Mouse (Mus musculus) frontal cortex, postnatal 14 days (tissue): ENCODE results near the gene Gpn2.

ENCODE experiments used
- DNase-seq, 2 experiments: peaks; one replicate each; pipeline ENCODE4 v3.0.0; 2022; ENCODE audit warnings: low spot score in 2 of 2

Gene Gpn2

GRCm38 (mm10) chr4:133584059-133584951 lies at the start of gene Gpn2:
Gene Gpn2 (plus strand): TSS chr4:133584362.
- peak; percentile 56 to 79 for DNase-seq

GRCm38 (mm10) chr4:133536081-133536480 lies 48.1 kb upstream of the Gpn2 start:
- no peak for DNase-seq

DNA sequence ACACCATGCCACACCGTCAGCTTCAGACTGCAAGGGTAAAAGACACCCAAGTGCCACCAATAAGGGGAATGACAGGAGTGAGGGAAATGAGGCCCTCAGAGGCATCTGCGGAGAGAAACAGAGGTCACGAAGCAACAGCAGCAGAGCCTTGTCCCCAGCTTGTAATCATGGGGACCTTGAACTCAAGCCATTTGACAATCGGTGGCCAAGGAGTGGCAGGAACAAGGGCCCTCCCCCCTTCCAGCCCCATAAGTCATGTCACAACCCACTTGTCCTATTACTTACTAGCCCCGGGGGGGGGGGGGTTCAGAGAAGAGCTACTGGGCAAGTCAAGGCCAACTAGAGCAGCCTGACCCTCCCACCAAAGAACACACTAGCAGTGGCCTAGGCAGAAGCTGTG lies 47.5 kb upstream of the Gpn2 start:
- DNase-seq, result no peak

DNA sequence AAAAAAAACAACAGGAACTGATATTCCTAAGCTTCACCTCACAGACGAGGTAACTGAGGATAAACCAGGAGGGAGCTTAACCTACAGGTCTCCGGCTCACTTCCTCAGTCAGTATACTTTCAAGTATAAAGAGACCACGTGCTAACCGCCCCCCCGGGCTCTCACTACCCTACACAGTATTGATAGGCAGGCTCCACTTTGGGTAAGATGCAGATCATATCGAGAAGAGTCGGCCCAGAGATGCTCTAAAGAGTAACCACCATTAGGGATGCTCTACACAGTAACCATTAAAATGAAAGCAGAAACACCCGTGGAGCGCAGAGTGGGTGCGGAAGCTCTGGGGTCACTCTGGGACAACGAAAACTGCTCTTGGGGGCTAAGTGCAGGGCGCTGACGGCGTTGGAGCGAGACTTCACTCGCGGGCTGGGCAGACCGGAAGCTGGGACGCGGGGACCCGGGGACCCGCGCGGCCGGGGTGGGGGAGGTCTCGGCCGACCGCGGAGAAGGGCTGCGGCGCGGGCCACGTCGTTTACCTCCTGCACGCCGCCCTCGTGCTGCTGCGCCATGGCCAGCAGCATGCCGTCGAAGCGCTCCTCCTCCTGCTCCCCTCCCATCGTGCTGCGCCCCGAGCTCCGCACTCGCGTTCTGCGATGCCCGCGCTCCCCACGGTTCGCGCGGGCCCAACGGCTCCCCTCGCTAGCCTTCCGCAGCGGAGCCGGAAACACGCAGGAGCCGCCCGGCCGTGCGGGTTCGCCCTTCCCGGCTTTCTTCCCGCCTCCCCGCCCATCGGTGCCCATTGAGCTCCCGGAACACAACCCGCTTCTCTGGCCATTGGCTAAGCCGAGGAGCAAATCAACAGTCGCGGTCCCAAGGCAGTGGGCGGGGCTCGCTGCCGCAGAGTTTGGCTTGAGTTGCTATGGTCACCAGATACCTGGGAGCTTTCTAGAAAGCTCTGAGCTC lies 38.6 kb upstream of the Gpn2 start, which contains the start of gene Nudc:
Gene Nudc, minus strand, starts transcription at position 725 of the 960 bp plus-strand sequence.
- peak; percentile 92 to 95 for DNase-seq

GRCm38 (mm10) chr4:133552029-133552428 lies 32.1 kb upstream of the Gpn2 start:
- DNase-seq, result no peak

- DNase-seq, result no peak
Measured at GRCm38 (mm10) chr4:133552768-133553447, 31.3 kb upstream of the Gpn2 start, which contains the start of gene Nr0b2. Gene Nr0b2 (plus strand): TSS chr4:133553376.

GRCm38 (mm10) chr4:133553448-133554330 lies 30.5 kb upstream of the Gpn2 start:
- DNase-seq, result no peak

DNA sequence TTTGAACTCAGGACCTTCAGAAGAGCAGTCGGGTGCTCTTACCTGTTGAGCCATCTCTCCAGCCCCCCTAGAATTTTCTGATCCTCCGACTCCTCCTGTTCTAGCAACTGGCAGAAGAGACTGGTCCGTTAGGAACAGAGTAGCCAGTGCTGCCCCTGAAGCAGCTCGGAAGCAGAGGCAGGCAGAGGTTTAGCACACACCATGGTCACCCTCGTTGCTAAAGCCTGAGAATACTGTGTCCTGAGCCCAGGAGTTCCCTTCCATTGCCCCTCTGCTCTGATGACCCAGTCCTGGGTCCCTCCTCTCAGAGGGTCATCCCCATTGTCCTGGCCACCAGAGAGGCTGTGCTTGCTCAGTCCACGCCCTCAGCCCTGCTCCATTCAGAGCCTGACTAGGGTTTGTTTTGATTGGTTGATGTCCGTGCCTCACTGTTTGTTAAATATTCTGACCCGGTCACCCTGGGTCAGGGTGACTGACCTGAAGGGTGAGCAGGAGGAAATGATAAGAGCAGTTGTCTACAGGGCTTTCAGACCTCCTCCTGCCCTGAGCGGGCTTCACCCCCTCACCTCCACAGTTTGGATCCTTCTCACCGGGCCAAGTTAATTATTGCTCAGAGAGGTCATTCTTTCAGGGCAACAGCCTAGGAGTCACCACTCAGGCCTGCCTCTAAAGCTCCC lies 27.0 kb upstream of the Gpn2 start:
- no peak for DNase-seq

GRCm38 (mm10) chr4:133559846-133560245 lies 24.3 kb upstream of the Gpn2 start:
- no peak for DNase-seq

GRCm38 (mm10) chr4:133561622-133562021 lies 22.5 kb upstream of the Gpn2 start:
- DNase-seq, result no peak

GRCm38 (mm10) chr4:133563123-133563571 lies 21.0 kb upstream of the Gpn2 start:
- no peak for DNase-seq

DNA sequence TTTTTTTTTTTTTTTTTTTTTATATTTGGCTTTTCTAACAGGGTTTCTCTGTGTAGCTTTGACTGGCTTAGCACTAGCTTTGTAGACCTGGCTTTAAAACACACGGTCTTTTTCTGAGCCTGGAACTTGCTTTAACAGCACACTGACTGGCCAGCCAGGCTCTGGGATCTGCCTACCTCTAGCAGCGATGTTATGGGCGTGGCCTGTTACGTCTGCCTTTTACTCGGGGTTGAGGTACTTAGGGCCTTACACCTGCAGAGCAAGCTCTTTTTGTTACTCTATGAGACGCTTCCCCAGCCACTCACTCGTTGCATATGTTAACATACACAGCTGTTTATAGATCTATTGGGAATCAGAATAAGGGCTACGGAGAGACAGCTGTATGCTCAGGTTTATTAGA lies 16.9 kb upstream of the Gpn2 start:
- no peak for DNase-seq

DNA sequence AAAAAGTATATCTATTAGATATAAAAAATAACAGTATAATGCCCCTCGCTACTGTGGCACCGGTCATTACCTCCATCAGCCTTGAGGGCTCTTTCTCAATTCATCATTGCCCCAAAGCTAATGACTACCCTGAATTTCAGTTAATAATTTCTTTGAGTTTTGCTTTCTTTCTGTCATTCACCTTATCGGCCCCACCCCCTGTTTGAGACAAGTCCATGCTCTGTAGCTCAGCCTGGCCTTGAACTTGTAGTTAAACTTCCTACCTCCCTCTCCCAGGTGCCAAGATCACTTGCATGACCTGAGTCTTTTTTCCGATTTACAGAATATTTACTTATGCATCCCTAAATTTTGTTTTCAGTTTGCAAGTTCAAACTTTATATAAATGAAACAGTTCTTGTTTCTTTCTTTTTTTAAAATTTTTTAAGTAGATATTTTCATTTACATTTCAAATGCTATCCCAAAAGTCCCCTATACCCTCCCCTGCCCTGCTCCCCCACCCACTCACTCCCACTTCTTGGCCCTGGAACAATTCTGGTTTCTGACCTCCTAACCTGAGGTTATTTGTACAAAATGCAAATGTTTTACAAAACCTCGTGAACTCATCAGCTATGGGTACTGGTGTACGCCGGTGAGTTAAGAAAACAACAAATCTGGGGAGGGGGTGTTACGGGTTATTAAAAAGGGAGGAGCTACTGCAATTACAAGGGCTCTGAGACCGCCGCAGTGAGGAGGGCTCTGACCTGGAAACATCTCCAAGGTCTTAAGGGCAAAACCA lies 14.7 kb upstream of the Gpn2 start:
- DNase-seq, result no peak

- no peak for DNase-seq
Measured at GRCm38 (mm10) chr4:133570066-133570466, 14.1 kb upstream of the Gpn2 start.

DNA sequence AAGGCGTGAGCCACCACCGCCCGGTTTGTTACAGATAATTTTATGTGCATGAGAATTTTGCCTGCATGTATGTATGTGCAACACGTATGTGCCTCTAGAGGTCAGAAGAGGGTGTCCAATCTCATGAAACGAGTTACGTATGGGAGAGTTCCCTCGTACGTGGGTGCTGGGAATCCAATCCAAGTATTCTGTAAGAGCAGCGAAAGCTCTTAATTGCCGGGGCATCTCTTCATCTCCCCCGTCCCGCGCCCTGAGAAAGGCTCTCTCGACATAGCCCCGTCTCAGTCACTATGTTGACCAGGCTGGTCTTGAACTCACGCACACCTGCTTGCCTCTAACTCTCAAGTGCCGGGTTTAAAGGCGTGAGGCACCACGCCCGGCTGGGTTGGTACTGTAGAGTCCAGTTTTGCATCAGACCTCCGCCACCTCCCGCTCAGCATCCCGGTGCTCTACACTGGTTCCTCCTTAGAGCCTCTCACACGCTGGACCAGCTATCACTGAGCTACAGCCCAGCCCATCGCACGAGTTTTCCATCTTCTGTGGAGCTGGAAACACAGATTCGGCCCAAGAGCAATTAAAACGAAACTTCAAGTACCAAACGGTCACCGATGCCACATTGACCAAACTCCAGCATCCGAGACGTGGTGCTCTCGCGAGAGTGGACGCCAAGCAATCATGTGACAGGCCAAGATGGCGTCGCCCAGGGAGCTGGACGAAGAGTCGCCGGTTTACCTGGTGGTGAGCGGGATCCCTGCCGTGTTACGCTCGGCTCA lies 9.9 kb upstream of the Gpn2 start, which contains the start of gene Gpatch3:
Gene Gpatch3, plus strand, starts transcription at position 676 of the 773 bp plus-strand sequence.
- DNase-seq, result peak; percentile 84 to 89

- DNase-seq, result peak in 1 of 2 experiments; percentile 10
Measured at GRCm38 (mm10) chr4:133574843-133575202, 9.3 kb upstream of the Gpn2 start.

DNA sequence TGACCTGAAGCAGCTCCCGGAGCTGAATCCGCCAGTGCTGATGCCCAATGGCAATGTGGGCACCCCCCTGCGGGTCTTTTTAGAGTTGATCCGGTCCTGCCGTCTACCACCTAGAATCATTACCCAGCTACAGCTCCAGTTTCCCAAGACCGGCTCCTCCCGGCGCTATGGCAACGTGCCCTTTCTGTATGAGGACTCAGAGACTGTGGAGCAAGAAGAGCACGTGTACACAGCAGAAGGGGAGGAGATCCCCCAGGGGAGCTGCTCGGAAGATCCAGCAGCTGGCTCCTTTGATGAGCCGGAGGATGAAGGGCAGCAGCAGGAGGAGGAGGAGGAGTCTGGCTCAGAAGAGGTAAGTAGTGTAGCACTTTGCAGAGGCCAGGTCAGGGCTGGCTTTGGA lies 6.2 kb upstream of the Gpn2 start:
- DNase-seq, result no peak

DNA sequence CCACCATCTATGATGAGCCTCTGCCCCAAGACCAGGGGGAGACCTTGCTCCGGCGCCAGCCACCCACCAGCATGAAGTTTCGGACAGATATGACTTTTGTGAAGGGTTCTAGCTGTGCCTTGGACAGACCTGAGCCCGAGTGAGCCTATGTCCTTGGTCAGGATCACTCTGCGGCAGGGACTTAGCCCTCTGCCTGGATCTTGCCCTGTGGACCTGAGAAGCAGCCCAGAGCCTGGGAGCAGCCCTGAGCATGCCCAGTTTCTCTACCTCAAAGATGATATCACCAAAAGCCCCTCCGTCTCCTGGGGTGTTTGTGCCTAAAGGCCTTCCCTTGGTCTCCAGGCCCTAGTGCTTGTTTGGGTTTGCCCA lies 488 bp upstream of the Gpn2 start:
- DNase-seq, result no peak
